Mouse (Mus musculus) hindbrain, embryonic 16.5 days (tissue): ENCODE results near the gene Tor1aip2. TPM values are rescaled to one million over a fixed set of nuclear protein-coding genes. Genes with fewer than 3 reads are reported as not detected.
"Not testable (repeated sequence)": the region's sequence is repeated elsewhere in the genome, so short reads cannot be mapped to it uniquely, and the experiment has no call there.

Experiments
- ATAC-seq: fragments of 200-750 bp; cut with Nextera tagmentation; 2 replicates; pipeline ENCODE4 v1.8.0; 2017; ENCODE audit warnings: moderate TSS enrichment, moderate library complexity
- H3K27ac ChIP-seq: fragments of 300-500 bp; sonication (generic); 2 replicates; pipeline ENCODE4 v1.5.1; 2014; ENCODE audit warnings: low read depth, mild to moderate bottlenecking, control low read depth, low read length, moderate library complexity
- H3K27me3 ChIP-seq: fragments of 300-500 bp; sonication (generic); replicated peaks from 2 replicates; pipeline ENCODE4 v1.6.1; 2014; ENCODE audit warnings: low read length; ENCODE audit not compliant: control insufficient read depth, insufficient read depth
- H3K36me3 ChIP-seq: fragments of 300-500 bp; sonication (generic); 2 replicates; pipeline ENCODE4 v1.6.1; 2014; ENCODE audit warnings: mild to moderate bottlenecking, low read length, moderate library complexity, mixed read lengths; ENCODE audit not compliant: control insufficient read depth, insufficient read depth
- H3K4me1 ChIP-seq: fragments of 300-500 bp; sonication (generic); 2 replicates; pipeline ENCODE4 v1.6.1; 2014; ENCODE audit warnings: low read depth, low read length; ENCODE audit not compliant: control insufficient read depth, insufficient read depth
- H3K4me2 ChIP-seq: fragments of 300-500 bp; sonication (generic); 2 replicates; pipeline ENCODE4 v1.6.1; 2014; ENCODE audit warnings: mild to moderate bottlenecking, low read length, control low read depth, moderate library complexity
- H3K4me3 ChIP-seq: fragments of 300-500 bp; sonication (generic); 2 replicates; pipeline ENCODE4 v1.5.1; 2014; ENCODE audit warnings: mild to moderate bottlenecking, low read length, control low read depth, moderate library complexity
- H3K9ac ChIP-seq: fragments of 300-500 bp; sonication (generic); 2 replicates; pipeline ENCODE4 v1.6.1; 2014; ENCODE audit warnings: low read depth, mild to moderate bottlenecking, control low read depth, low read length, moderate library complexity
- H3K9me3 ChIP-seq: fragments of 300-500 bp; sonication (generic); 2 replicates; pipeline ENCODE4 v1.6.1; 2014; ENCODE audit warnings: mild to moderate bottlenecking, low read length, moderate library complexity; ENCODE audit not compliant: control insufficient read depth
- WGBS: fragments of 180-500 bp; shearing (Covaris S2); extraction: QIAGEN DNeasy Blood & Tissue Kit; methylation state at CpG from one replicate; pipeline ENCODE4 v1.1.7; 2014; 5-methylcytosine and 5-hydroxymethylcytosine counted together
- polyA plus RNA-seq: library from polyadenylated mRNA; unstranded; fragments of >200 nt; fragmentation: Nextera tagmentation; extraction: Ambion mirVana; gene quantifications from 2 replicates; pipeline ENCODE4 v1.2.1, GENCODE M21; 2015

Tor1aip2 gene
- polyA plus RNA-seq, 1 experiment from 2014 or later, result 63.9 TPM

DNA sequence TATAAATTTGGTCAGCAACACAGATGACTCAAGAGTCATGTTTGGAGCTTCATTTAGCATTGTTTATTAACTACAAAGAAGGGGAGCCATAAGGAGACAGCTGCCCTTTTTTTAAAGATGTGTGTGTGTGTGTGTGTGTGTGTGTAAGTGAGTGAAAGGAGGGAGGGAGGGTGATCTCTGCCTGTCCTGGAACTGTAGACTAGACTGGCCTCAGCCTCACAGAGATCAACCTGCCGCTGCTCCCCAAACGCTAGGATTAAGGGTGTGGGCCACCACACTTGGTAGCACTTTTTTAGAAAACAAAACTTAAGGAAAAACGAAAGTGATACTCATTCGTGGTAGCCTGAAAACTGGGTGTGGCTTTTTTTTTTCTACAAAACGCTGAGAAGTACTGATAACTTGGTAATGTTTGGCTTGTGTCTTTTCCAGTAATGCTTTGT lies 2.0 kb downstream of the Tor1aip2 start:
- no peak for ATAC-seq
- H3K9ac ChIP-seq, result no peak overlapping the region
- no peaks in the 10 kb centered on the region for H3K9me3 ChIP-seq
- no peaks in the 10 kb centered on the region for H3K27me3 ChIP-seq
- H3K4me3 ChIP-seq, result no peak overlapping the region
- no peak overlapping the region for H3K27ac ChIP-seq
- 73% methylated on average over 5 of the region's 5 CpGs for WGBS
- H3K36me3 ChIP-seq, result peaks cover 6% of the 10 kb centered on the region; the same call in 1 of the 2 replicates
- H3K4me2 ChIP-seq, result no peak overlapping the region
- H3K4me1 ChIP-seq, result peaks cover 22% of the 10 kb centered on the region

DNA sequence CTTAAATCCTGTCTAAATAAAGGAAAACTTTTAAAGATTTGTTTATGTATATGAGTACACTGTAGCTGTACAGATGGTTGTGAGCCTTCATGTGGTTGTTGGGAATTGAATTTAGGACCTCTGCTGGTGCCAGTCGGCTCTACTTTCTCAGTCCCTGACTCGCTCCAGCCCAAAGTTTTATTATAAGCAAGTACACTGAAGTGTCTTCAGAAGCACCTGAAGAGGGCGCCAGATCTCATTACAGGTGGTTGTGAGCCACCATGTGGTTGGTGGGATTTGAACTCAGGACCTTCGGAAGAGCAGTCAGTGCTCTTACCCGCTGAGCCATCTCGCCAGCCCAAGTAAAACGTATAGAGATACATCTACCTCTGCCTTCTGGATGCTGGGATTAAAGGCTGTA lies 4.8 kb downstream of the Tor1aip2 start:
- not testable (repeated sequence) for H3K4me2 ChIP-seq, H3K4me3 ChIP-seq, H3K36me3 ChIP-seq

DNA sequence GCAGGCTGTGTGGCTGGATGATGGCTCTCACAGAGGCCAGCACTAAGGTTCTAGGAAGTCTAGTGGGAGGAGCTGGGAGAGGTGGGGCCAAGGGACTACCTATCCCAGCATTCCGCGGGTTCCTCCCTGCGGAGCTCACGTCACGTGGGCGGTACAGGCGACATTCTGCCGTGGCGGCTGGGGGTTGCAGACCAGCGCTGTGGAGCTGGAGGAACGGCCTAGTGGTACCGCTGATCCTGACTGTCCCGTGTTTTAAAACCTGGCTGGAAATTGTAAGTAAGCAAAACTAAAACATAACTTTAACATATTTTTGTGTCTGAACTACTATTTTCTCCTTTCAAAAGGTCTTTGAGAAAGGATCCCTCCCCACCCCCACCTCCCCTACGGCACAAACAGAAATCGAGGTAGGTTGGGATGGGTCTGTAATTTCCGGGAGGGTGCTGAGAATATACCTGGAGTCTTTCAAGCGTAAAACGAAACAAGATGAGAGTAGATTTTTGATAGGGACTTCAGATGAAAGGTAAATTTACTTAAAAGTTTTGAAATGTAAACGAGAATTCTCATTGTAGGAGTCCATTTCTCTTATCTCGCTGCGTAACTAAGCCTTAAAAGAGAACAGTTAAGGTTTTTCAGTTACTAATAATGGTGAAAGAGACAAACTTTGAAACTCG lies 5.7 kb downstream of the Tor1aip2 start:
- 2% methylated on average over 22 of the region's 22 CpGs for WGBS
- peak; percentile 83 for ATAC-seq
- Histone ChIP-seq H3K4me1 (peaks cover 18% of the 10 kb centered on the region), H3K36me3 (no peaks in the 10 kb centered on the region), H3K4me2 (peak overlapping the region; percentile 59), H3K9me3 (no peaks in the 10 kb centered on the region), H3K27ac (0 out of 2 replicates have a peak overlapping the region, but pooled peaks have one; percentile 51), H3K4me3 (peak overlapping the region; percentile 61), H3K27me3 (no peaks in the 10 kb centered on the region), H3K9ac (peak overlapping the region; percentile 67)

More for the DNA sequence above, 4.8 kb downstream of the Tor1aip2 start:
- H3K9ac ChIP-seq, H3K27ac ChIP-seq, ATAC-seq, H3K9me3 ChIP-seq, H3K27me3 ChIP-seq: not testable (repeated sequence)
- 68% methylated on average over 7 of the region's 7 CpGs for WGBS
- peaks cover 18% of the 10 kb centered on the region for H3K4me1 ChIP-seq

DNA sequence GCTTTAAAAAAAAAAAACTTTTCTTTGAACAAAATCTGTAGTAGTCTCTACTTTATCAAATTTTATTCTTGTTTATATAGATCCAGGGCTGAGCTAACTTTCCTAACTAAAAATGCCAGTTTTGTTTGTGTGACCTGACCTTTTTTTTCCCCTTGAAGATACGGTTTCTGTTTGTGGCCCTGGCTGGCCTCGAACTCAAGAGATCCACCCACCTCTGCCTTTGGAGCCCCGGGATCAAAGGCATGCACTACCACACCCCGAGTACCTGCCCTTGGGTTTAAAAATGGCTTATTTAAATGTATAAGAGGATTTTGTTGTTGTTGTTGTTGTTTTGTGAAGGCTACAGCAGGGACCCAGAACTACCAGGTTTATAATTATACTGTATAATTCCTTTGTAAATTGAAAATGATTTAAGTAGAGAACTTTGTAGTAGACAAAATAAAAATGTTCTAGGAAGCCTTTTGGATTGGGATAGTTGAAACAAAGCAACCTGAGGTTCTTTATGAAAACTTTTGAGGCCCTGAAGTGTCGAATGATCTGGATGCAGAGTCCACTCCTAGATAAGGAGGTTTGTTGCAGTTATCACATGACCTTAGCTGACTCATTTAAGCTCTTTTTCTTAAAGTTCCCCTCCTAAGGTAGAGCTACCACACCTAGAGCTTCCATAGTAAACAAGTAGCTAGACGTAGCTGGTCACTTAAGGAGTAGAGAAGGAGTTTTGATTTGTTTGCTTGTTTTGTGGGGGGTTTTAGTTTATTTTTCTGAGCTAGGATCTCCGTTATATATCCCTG lies 6.4 kb downstream of the Tor1aip2 start:
- no peaks in the 10 kb centered on the region for H3K9me3 ChIP-seq
- no peak for ATAC-seq
- no peaks in the 10 kb centered on the region for H3K36me3 ChIP-seq
- no peaks in the 10 kb centered on the region for H3K27me3 ChIP-seq
- H3K4me2 ChIP-seq, result peak overlapping the region; percentile 67
- H3K9ac ChIP-seq, result peak overlapping the region; percentile 45
- H3K4me3 ChIP-seq, result peak overlapping the region; percentile 61
- H3K4me1 ChIP-seq, result peaks cover 20% of the 10 kb centered on the region
- H3K27ac ChIP-seq, result no peak overlapping the region
- WGBS, result 49% methylated on average over 7 of the region's 7 CpGs

DNA sequence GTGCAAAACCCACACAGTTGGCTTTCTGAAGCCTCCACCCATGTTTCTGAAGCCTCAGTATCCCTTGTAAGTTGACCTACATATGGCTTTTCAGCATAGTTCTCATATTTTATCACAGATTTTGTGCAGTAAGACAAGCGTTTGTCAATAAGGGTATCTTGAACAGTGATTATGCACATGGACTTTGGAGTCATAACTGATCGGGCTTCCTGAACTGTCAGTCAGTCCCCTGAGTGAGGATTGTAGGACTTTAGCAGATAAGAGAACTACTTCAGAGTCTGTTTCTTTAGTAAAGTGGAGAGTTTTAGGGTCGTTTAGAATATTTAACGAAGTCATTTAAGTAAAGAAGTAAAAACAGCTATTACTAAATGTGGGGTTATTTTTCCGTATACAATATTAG lies 7.3 kb downstream of the Tor1aip2 start:
- H3K27ac ChIP-seq, result no peak overlapping the region
- 91% methylated on average over 5 of the region's 5 CpGs for WGBS
- H3K9ac ChIP-seq, result no peak overlapping the region
- H3K9me3 ChIP-seq, result no peaks in the 10 kb centered on the region
- H3K4me1 ChIP-seq, result peaks cover 19% of the 10 kb centered on the region
- H3K36me3 ChIP-seq, result no peaks in the 10 kb centered on the region
- no peaks in the 10 kb centered on the region for H3K27me3 ChIP-seq
- H3K4me3 ChIP-seq, result no peak overlapping the region
- H3K4me2 ChIP-seq, result no peak overlapping the region
- ATAC-seq, result no peak

DNA sequence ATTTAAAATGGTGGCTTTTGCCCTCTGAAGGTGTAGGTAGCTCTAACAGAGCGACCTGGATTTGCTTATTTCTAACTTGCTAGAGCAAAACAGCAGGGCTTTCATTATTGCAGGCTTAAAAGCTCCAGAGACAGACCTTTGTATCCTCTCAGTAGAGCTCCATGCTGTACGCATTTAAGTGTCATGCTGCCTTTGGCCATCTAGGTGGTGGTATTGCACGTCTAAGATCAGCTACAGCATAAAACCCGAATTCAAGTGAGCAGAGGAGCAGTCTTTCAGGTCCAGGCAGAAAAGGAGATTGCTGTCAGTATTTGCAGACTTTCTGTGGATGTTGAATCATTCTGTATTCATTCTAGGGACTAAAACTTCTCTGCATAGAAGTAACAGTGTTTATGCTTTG lies 7.8 kb downstream of the Tor1aip2 start:
- ATAC-seq, result 0 out of 2 replicates have a peak, but pooled peaks have one; percentile 38
- no peak overlapping the region for H3K4me3 ChIP-seq
- H3K27ac ChIP-seq, result no peak overlapping the region
- no peaks in the 10 kb centered on the region for H3K36me3 ChIP-seq
- no peak overlapping the region for H3K9ac ChIP-seq
- H3K4me1 ChIP-seq, result peaks cover 19% of the 10 kb centered on the region
- no peaks in the 10 kb centered on the region for H3K9me3 ChIP-seq
- WGBS, result 18% methylated on average over 4 of the region's 4 CpGs
- H3K27me3 ChIP-seq, result no peaks in the 10 kb centered on the region
- no peak overlapping the region for H3K4me2 ChIP-seq

DNA sequence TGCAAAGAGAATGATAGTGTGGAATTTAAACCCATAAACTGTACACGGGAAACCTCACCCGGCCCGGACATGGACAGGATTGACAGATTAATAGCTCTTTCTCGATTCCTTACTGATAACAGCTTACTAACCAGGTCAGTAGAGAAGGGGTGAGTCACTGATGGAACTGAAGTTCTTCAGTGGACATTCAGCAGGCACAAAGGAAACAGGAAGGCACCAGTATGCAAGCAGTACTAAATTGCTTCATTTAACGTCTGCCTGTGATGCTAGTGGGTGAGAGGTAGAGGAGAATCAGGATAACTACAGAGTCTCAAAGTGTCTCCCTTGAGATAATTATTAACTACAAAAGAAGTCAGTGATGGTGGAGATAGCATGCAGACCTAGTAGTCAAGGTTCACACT lies 9.0 kb downstream of the Tor1aip2 start:
- no peak overlapping the region for H3K4me3 ChIP-seq
- no peaks in the 10 kb centered on the region for H3K36me3 ChIP-seq
- no peaks in the 10 kb centered on the region for H3K9me3 ChIP-seq
- no peak overlapping the region for H3K27ac ChIP-seq
- peaks cover 19% of the 10 kb centered on the region for H3K4me1 ChIP-seq
- H3K27me3 ChIP-seq, result no peaks in the 10 kb centered on the region
- WGBS, result 85% methylated on average over 5 of the region's 5 CpGs
- ATAC-seq, result no peak
- no peak overlapping the region for H3K9ac ChIP-seq
- no peak overlapping the region for H3K4me2 ChIP-seq

DNA sequence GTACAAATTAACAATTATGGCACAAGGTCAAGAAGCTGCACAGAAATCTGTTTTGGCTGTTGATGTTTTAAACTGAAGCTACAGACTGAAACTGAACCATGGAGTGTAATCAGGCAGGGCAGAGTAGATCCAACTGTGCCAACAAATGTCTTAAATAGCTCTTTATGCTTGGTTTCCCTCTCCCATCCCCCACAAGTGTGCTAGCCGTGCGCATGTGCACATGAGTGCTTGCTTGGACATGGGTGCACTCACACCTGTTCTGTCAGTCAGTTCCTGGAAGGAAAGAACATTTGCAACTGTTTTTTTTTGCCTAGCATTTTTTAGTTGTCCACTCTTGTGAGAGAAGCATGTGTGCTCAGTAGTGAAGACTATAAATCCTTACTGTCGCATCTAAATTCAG lies 11.5 kb downstream of the Tor1aip2 start:
- Histone ChIP-seq H3K4me1 (peaks cover 12% of the 10 kb centered on the region), H3K36me3 (peaks cover 10% of the 10 kb centered on the region), H3K4me3 (no peak overlapping the region), H3K9me3 (no peaks in the 10 kb centered on the region), H3K4me2 (no peak overlapping the region), H3K9ac (no peak overlapping the region), H3K27me3 (no peaks in the 10 kb centered on the region), H3K27ac (no peak overlapping the region)
- WGBS, result 76% methylated on average over 3 of the region's 3 CpGs
- no peak for ATAC-seq

DNA sequence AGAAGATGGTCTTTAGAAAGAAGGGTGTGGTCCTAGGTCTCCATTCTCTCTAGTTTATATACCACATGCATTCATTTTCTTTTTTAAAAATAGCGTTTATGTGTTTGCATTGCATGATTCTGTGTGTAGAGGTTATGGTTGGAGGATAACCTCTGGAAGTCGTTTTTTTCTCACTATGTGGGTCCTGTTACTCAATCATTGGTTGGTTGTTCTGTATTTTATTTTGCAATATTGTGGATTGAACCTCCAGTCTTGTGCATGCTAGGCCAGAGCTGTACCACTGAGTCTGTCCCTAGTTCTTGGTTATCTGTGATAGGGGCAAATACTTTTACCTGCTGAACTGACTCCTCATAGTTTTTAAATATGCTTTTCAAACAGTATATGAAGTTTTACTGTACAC lies 23.0 kb downstream of the Tor1aip2 start:
- Histone ChIP-seq H3K27ac (no peak overlapping the region), H3K9ac (no peak overlapping the region), H3K36me3 (peaks cover 9% of the 10 kb centered on the region), H3K27me3 (no peaks in the 10 kb centered on the region), H3K4me3 (no peak overlapping the region), H3K4me2 (no peak overlapping the region), H3K4me1 (no peaks in the 10 kb centered on the region), H3K9me3 (no peaks in the 10 kb centered on the region)
- ATAC-seq, result no peak
- WGBS, result 87% methylated on average over 2 of the region's 2 CpGs
